ENCODE assay signal across 10 mouse cellular contexts in genomic region chr13:21913854-21914253, GRCm38 (mm10). TPM values are rescaled to one million over a fixed set of nuclear protein-coding genes. Genes with fewer than 3 reads are reported as not detected.
DNase-seq lines count a peak whose midpoint lies in the region; ATAC-seq lines count a peak whose summit lies in the region.
"Had no signal": no experiment of that assay in that cellular context is flagged by ENCODE, and none has a peak within 500 bp of the region (broad histone marks: within the 10 kb centered on the region; RNA-seq: fewer than 3 reads in every experiment).

No protein-coding gene starts in this region.

- no peak overlapping the region for H3K9ac ChIP-seq in lung, embryonic 15.5 days
- no peak overlapping the region for H3K9ac ChIP-seq in hindbrain, embryonic 13.5 days
- no peak overlapping the region for H3K9ac ChIP-seq in neural tube, embryonic 15.5 days (replicated peaks)

- no peak overlapping the region for H3K27ac ChIP-seq in lung, embryonic 15.5 days
- H3K27ac ChIP-seq in hindbrain, embryonic 13.5 days: no peak overlapping the region
- H3K27ac ChIP-seq in neural tube, embryonic 15.5 days (replicated peaks): no peak overlapping the region

- peak overlapping the region; percentile 16 for H3K4me3 ChIP-seq in lung, embryonic 15.5 days
- H3K4me3 ChIP-seq in hindbrain, embryonic 13.5 days: peak overlapping the region; percentile 8; the same call in 1 of the 2 replicates
- H3K4me3 ChIP-seq in neural tube, embryonic 15.5 days (replicated peaks): no peak overlapping the region

- no peaks in the 10 kb centered on the region for H3K36me3 ChIP-seq in lung, embryonic 15.5 days
- no peaks in the 10 kb centered on the region for H3K36me3 ChIP-seq in hindbrain, embryonic 13.5 days
- H3K36me3 ChIP-seq in neural tube, embryonic 15.5 days: no peaks in the 10 kb centered on the region

- WGBS in lung, embryonic 15.5 days: 22% methylated on average over 8 of the region's 8 CpGs
- 8% methylated on average over 8 of the region's 8 CpGs for whole genome bisulfite sequencing in hindbrain, embryonic 13.5 days
- WGBS in neural tube, embryonic 15.5 days: 16% methylated on average over 8 of the region's 8 CpGs

- peak overlapping the region; percentile 38 for H3K4me2 ChIP-seq in lung, embryonic 15.5 days
- H3K4me2 ChIP-seq in hindbrain, embryonic 13.5 days: peak overlapping the region; percentile 25
- peak overlapping the region; percentile 32 for H3K4me2 ChIP-seq in neural tube, embryonic 15.5 days

- no peak for ATAC-seq in lung, embryonic 15.5 days (ENCODE audit: borderline replicate concordance, extremely low read depth, low FRiP score, low TSS enrichment)
- ATAC-seq in hindbrain, embryonic 13.5 days (ENCODE audit: low FRiP score): no peak
- ATAC-seq in neural tube, embryonic 15.5 days (ENCODE audit: low FRiP score): no peak

- H3K9me3 ChIP-seq in lung, embryonic 15.5 days: no peaks in the 10 kb centered on the region
- H3K9me3 ChIP-seq in hindbrain, embryonic 13.5 days: no peaks in the 10 kb centered on the region
- H3K9me3 ChIP-seq in neural tube, embryonic 15.5 days (replicated peaks): no peaks in the 10 kb centered on the region

- peaks cover 12% of the 10 kb centered on the region for H3K27me3 ChIP-seq in lung, embryonic 15.5 days
- H3K27me3 ChIP-seq in hindbrain, embryonic 13.5 days: peaks cover 54% of the 10 kb centered on the region
- H3K27me3 ChIP-seq in neural tube, embryonic 15.5 days (replicated peaks): peaks cover 46% of the 10 kb centered on the region

- peak; percentile 39 for DNase-seq in embryo, embryonic 10 days (ENCODE audit: low spot score)
- no peak for DNase-seq in embryo, embryonic 11 days
- no peak for DNase-seq in lung, adult 18-20 months
- no peak for DNase-seq in cerebellum, postnatal 36 days
- no peak for DNase-seq in embryo, embryonic 10.5 days (ENCODE audit: low spot score)
- DNase-seq: gastrocnemius, postnatal 25 days; lung, postnatal 36 days had no signal

- H3K4me1 ChIP-seq in lung, embryonic 15.5 days: peaks cover 14% of the 10 kb centered on the region
- peaks cover 8% of the 10 kb centered on the region for H3K4me1 ChIP-seq in hindbrain, embryonic 13.5 days (replicated peaks)
- peaks cover 20% of the 10 kb centered on the region for H3K4me1 ChIP-seq in neural tube, embryonic 15.5 days

RNA-seq across cellular contexts. Expression of gene Zfp184, which starts 31.0 kb away (rescaled TPM):
- polyA plus RNA-seq in lung, embryonic 15.5 days (2015; fragmentation: Nextera tagmentation; extraction: Ambion mirVana): 11.6 and 13.3 TPM in 2 replicates
- polyA plus RNA-seq in hindbrain, embryonic 13.5 days (2015; fragmentation: Nextera tagmentation; extraction: Ambion mirVana): 16.8 and 19.9 TPM in 2 replicates
- polyA plus RNA-seq in neural tube, embryonic 15.5 days (2015; fragmentation: Nextera tagmentation; extraction: Ambion mirVana): 10.3 and 11.5 TPM in 2 replicates
